Mouse (Mus musculus): ENCODE data around the gene Usp20. TPM values are rescaled to one million over a fixed set of nuclear protein-coding genes. Genes with fewer than 3 reads are reported as not detected.

Usp20 gene
- 0.76 TPM for polyA plus RNA-seq (2014; fragmentation: Illumina TruSeq; extraction: RNeasy Lipid Tissue Mini Kit (QIAGEN cat#74804); ENCODE audit: low read depth, low replicate concordance)

GRCm38 (mm10) chr2:30981790-30982513 lies at the start of gene Usp20, which contains the start of gene BC005624:
Gene Usp20 (plus strand): TSS chr2:30982279.
Gene BC005624 (minus strand): TSS chr2:30982201.

GRCm38 (mm10) chr2:30952824-30953490 lies 29.1 kb upstream of the Usp20 start, which contains the start of gene Tor1b:
Gene Tor1b (plus strand): TSS chr2:30952959.

GRCm38 (mm10) chr2:30967352-30968327 lies 14.4 kb upstream of the Usp20 start, which contains the start of gene Tor1a:
Gene Tor1a (minus strand): TSS chr2:30967933.

Other genes starting within 250 kb of the Usp20 start
- not detected for gene 1700001O22Rik, start 178.6 kb upstream of the Usp20 start, polyA plus RNA-seq (2014; fragmentation: Illumina TruSeq; extraction: RNeasy Lipid Tissue Mini Kit (QIAGEN cat#74804); ENCODE audit: low read depth, low replicate concordance)
- not detected for gene Ntmt1, start 174.5 kb upstream of the Usp20 start, polyA plus RNA-seq (2014; fragmentation: Illumina TruSeq; extraction: RNeasy Lipid Tissue Mini Kit (QIAGEN cat#74804); ENCODE audit: low read depth, low replicate concordance)
- gene Asb6, start 151.9 kb upstream of the Usp20 start, polyA plus RNA-seq (2014; fragmentation: Illumina TruSeq; extraction: RNeasy Lipid Tissue Mini Kit (QIAGEN cat#74804); ENCODE audit: low read depth, low replicate concordance) = 0.29 TPM
- gene Prrx2, start 147.3 kb upstream of the Usp20 start, polyA plus RNA-seq (2014; fragmentation: Illumina TruSeq; extraction: RNeasy Lipid Tissue Mini Kit (QIAGEN cat#74804); ENCODE audit: low read depth, low replicate concordance) = not detected
- gene Ptges, start 52.4 kb upstream of the Usp20 start, polyA plus RNA-seq (2014; fragmentation: Illumina TruSeq; extraction: RNeasy Lipid Tissue Mini Kit (QIAGEN cat#74804); ENCODE audit: low read depth, low replicate concordance) = 6.1 TPM
- gene Tor1b, start 29.3 kb upstream of the Usp20 start, polyA plus RNA-seq (2014; fragmentation: Illumina TruSeq; extraction: RNeasy Lipid Tissue Mini Kit (QIAGEN cat#74804); ENCODE audit: low read depth, low replicate concordance) = 32.7 TPM
- gene Tor1a, start 14.3 kb upstream of the Usp20 start, polyA plus RNA-seq (2014; fragmentation: Illumina TruSeq; extraction: RNeasy Lipid Tissue Mini Kit (QIAGEN cat#74804); ENCODE audit: low read depth, low replicate concordance) = 5.8 TPM
- gene BC005624, start 78 bp upstream of the Usp20 start, polyA plus RNA-seq (2014; fragmentation: Illumina TruSeq; extraction: RNeasy Lipid Tissue Mini Kit (QIAGEN cat#74804); ENCODE audit: low read depth, low replicate concordance) = 19.6 TPM
- gene Fnbp1, start 159.7 kb downstream of the Usp20 start, polyA plus RNA-seq (2014; fragmentation: Illumina TruSeq; extraction: RNeasy Lipid Tissue Mini Kit (QIAGEN cat#74804); ENCODE audit: low read depth, low replicate concordance) = 45.0 TPM
- 49.4 TPM for gene Gpr107, start 170.0 kb downstream of the Usp20 start, polyA plus RNA-seq (2014; fragmentation: Illumina TruSeq; extraction: RNeasy Lipid Tissue Mini Kit (QIAGEN cat#74804); ENCODE audit: low read depth, low replicate concordance)

Data from adrenal gland, adult 10 weeks (tissue).